Comparison of ENCODE assay signal across 8 mouse cellular contexts in genomic region chr7:80401041-80401859, GRCm38 (mm10). TPM values are rescaled to one million over a fixed set of nuclear protein-coding genes. Genes with fewer than 3 reads are reported as not detected.
DNase-seq lines count a peak whose midpoint lies in the region; ATAC-seq lines count a peak whose summit lies in the region.

No protein-coding gene starts in this region.

- peak overlapping the region; percentile 96 for H3K4me2 ChIP-seq in hindbrain, embryonic 16.5 days (ENCODE audit: low read length)

- WGBS in hindbrain, embryonic 16.5 days, result 28% methylated on average over 5 of the region's 5 CpGs
- WGBS in midbrain, embryonic 10.5 days, result 24% methylated on average over 5 of the region's 5 CpGs

- H3K27ac ChIP-seq in hindbrain, embryonic 16.5 days (ENCODE audit: low read depth, low read length), result no peak overlapping the region; the same call in 1 of the 2 replicates
- H3K27ac ChIP-seq in midbrain, embryonic 10.5 days (replicated peaks), result peak overlapping the region; percentile 89

- H3K4me3 ChIP-seq in hindbrain, embryonic 16.5 days (ENCODE audit: low read length), result peak overlapping the region; percentile 95
- peak overlapping the region; percentile 91 for H3K4me3 ChIP-seq in midbrain, embryonic 10.5 days

- no peaks in the 10 kb centered on the region for H3K27me3 ChIP-seq in hindbrain, embryonic 16.5 days (replicated peaks; ENCODE audit: control insufficient read depth, insufficient read depth, low read length)
- peaks cover 40% of the 10 kb centered on the region for H3K27me3 ChIP-seq in midbrain, embryonic 10.5 days (ENCODE audit: low read depth, poor library complexity, severe bottlenecking)

- peak; percentile 31 for DNase-seq in cerebellum, adult 9-11 months
- no peak for DNase-seq in cerebellum, adult 11 months
- peak; percentile 40 for DNase-seq in urinary bladder, postnatal 14 days (ENCODE audit: low spot score)
- DNase-seq in urinary bladder, adult 18-20 months (ENCODE audit: low spot score in 2 of 2), result no peak
- DNase-seq in midbrain, embryonic 10.5 days (ENCODE audit: low spot score), result no peak
- no peak for DNase-seq in retina, postnatal 1 day
- DNase-seq in B cell, adult 2 months, result no peak

- no peaks in the 10 kb centered on the region for H3K9me3 ChIP-seq in hindbrain, embryonic 16.5 days (ENCODE audit: control insufficient read depth, low read length)
- no peaks in the 10 kb centered on the region for H3K9me3 ChIP-seq in midbrain, embryonic 10.5 days (replicated peaks)

- ATAC-seq in hindbrain, embryonic 16.5 days, result no peak

- peaks cover 5% of the 10 kb centered on the region; the same call in 1 of the 2 replicates for H3K36me3 ChIP-seq in hindbrain, embryonic 16.5 days (ENCODE audit: control insufficient read depth, insufficient read depth, low read length)
- peaks cover 24% of the 10 kb centered on the region for H3K36me3 ChIP-seq in midbrain, embryonic 10.5 days

- H3K9ac ChIP-seq in hindbrain, embryonic 16.5 days (ENCODE audit: low read depth, low read length), result peak overlapping the region; percentile 98

- peaks cover 28% of the 10 kb centered on the region for H3K4me1 ChIP-seq in hindbrain, embryonic 16.5 days (ENCODE audit: control insufficient read depth, insufficient read depth, low read depth, low read length)
- peaks cover 33% of the 10 kb centered on the region for H3K4me1 ChIP-seq in midbrain, embryonic 10.5 days

RNA-seq across cellular contexts. Expression of gene Furin, which starts 4.0 kb away (rescaled TPM):
- polyA plus RNA-seq in hindbrain, embryonic 16.5 days (2015; fragmentation: Nextera tagmentation; extraction: Ambion mirVana), result 3.9 and 4.5 TPM in 2 replicates
- 3.0 and 3.9 TPM in 2 replicates for polyA plus RNA-seq in midbrain, embryonic 10.5 days (2016; fragmentation: Nextera tagmentation; extraction: Ambion mirVana)

RNA-seq across cellular contexts. Expression of gene Fes, which starts 13.5 kb away (rescaled TPM):
- polyA plus RNA-seq in hindbrain, embryonic 16.5 days (2015; fragmentation: Nextera tagmentation; extraction: Ambion mirVana), result 3.8 and 4.9 TPM in 2 replicates
- polyA plus RNA-seq in midbrain, embryonic 10.5 days (2016; fragmentation: Nextera tagmentation; extraction: Ambion mirVana), result 9.1 and 11.8 TPM in 2 replicates

RNA-seq across cellular contexts. Expression of gene Man2a2, which starts 30.1 kb away (rescaled TPM):
- polyA plus RNA-seq in hindbrain, embryonic 16.5 days (2015; fragmentation: Nextera tagmentation; extraction: Ambion mirVana), result 20.7 and 24.4 TPM in 2 replicates
- polyA plus RNA-seq in midbrain, embryonic 10.5 days (2016; fragmentation: Nextera tagmentation; extraction: Ambion mirVana), result 15.7 and 18.4 TPM in 2 replicates

RNA-seq across cellular contexts. Expression of gene Hddc3, which starts 58.3 kb away (rescaled TPM):
- polyA plus RNA-seq in hindbrain, embryonic 16.5 days (2015; fragmentation: Nextera tagmentation; extraction: Ambion mirVana), result 21.3 and 26.7 TPM in 2 replicates
- polyA plus RNA-seq in midbrain, embryonic 10.5 days (2016; fragmentation: Nextera tagmentation; extraction: Ambion mirVana), result 24.8 and 24.9 TPM in 2 replicates

Comparison
In these comparisons a context has a peak if more than half of its experiments do, and no peak if none do; other contexts are left out.
1. DNase-seq: peak in cerebellum, adult 9-11 months (single experiment) and urinary bladder, postnatal 14 days (single experiment); none in cerebellum, adult 11 months (single experiment), urinary bladder, adult 18-20 months (0 of 2), midbrain, embryonic 10.5 days (single experiment), retina, postnatal 1 day (single experiment) and B cell, adult 2 months (0 of 2).